Mouse (Mus musculus) neural tube, embryonic 15.5 days (tissue): ENCODE results near the gene Eps15l1. TPM values are rescaled to one million over a fixed set of nuclear protein-coding genes. Genes with fewer than 3 reads are reported as not detected.

Experiments
- ATAC-seq: fragments of 200-750 bp; cut with Nextera tagmentation; 2 replicates; pipeline ENCODE4 v1.8.0; 2017; ENCODE audit warnings: mild to moderate bottlenecking, moderate TSS enrichment, moderate library complexity; ENCODE audit not compliant: low FRiP score
- H3K27ac ChIP-seq: fragments of 300-500 bp; sonication (generic); replicated peaks from 2 replicates; pipeline ENCODE4 v1.5.1; 2015; ENCODE audit warnings: mild to moderate bottlenecking, inconsistent platforms
- H3K27me3 ChIP-seq: fragments of 300-500 bp; sonication (generic); replicated peaks from 2 replicates; pipeline ENCODE4 v1.6.1; 2015; ENCODE audit warnings: inconsistent platforms
- H3K36me3 ChIP-seq: fragments of 300-500 bp; sonication (generic); 2 replicates; pipeline ENCODE4 v1.6.1; 2015; ENCODE audit warnings: inconsistent platforms
- H3K4me1 ChIP-seq: fragments of 300-500 bp; sonication (generic); 2 replicates; pipeline ENCODE4 v1.6.1; 2015; ENCODE audit warnings: inconsistent platforms
- H3K4me2 ChIP-seq: fragments of 300-500 bp; sonication (generic); 2 replicates; pipeline ENCODE4 v1.6.1; 2015; ENCODE audit warnings: inconsistent platforms, mild to moderate bottlenecking, moderate library complexity
- H3K4me3 ChIP-seq: fragments of 300-500 bp; sonication (generic); replicated peaks from 2 replicates; pipeline ENCODE4 v1.5.1; 2015; ENCODE audit warnings: mild to moderate bottlenecking, inconsistent platforms
- H3K9ac ChIP-seq: fragments of 300-500 bp; sonication (generic); replicated peaks from 2 replicates; pipeline ENCODE4 v1.6.1; 2015; ENCODE audit warnings: mild to moderate bottlenecking, inconsistent platforms
- H3K9me3 ChIP-seq: fragments of 300-500 bp; sonication (generic); replicated peaks from 2 replicates; pipeline ENCODE4 v1.6.1; 2016; ENCODE audit warnings: inconsistent platforms
- WGBS: fragments of 180-500 bp; shearing (Covaris S2); methylation state at CpG from one replicate; pipeline ENCODE4 v1.1.7; 2015; ENCODE audit warnings: mixed read lengths; 5-methylcytosine and 5-hydroxymethylcytosine counted together
- microRNA-seq: library from miRNA; unstranded; fragments of <30 nt; microRNA quantifications from one replicate; pipeline ENCODE4, GENCODE M21; 2017
- polyA plus RNA-seq: library from polyadenylated mRNA; unstranded; fragments of >200 nt; fragmentation: Nextera tagmentation; extraction: Ambion mirVana; gene quantifications from 2 replicates; pipeline ENCODE4 v1.2.1, GENCODE M21; 2015

Eps15l1 gene
- polyA plus RNA-seq, 1 experiment from 2014 or later, result 51.5 TPM

DNA sequence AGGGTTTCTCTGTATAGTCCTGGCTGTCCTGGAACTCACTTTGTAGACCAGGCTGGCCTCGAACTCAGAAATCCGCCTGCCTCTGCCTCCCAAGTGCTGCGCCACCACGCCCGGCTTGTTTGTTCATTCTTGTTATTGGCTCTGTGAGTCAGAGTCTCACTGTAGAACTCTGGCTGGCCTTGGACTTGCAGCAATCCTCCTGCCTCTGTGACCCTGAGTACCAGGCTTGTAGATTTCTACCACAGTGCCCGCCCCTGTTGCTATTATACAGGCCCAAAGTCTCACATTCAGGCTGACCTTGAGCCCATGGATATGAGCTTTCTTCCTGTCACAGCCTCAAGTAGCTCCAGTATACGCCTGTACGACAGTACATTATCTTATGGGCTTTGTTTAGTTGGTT, 124.7 kb downstream of the Eps15l1 start:
- Histone ChIP-seq H3K36me3 (no peaks in the 10 kb centered on the region), H3K4me1 (peaks cover 7% of the 10 kb centered on the region; the same call in 1 of the 2 replicates), H3K9me3 (no peaks in the 10 kb centered on the region), H3K27me3 (no peaks in the 10 kb centered on the region), H3K4me3 (no peak overlapping the region), H3K27ac (no peak overlapping the region), H3K4me2 (no peak overlapping the region), H3K9ac (no peak overlapping the region)
- no peak for ATAC-seq
- 95% methylated on average over 8 of the region's 8 CpGs for whole genome bisulfite sequencing

DNA sequence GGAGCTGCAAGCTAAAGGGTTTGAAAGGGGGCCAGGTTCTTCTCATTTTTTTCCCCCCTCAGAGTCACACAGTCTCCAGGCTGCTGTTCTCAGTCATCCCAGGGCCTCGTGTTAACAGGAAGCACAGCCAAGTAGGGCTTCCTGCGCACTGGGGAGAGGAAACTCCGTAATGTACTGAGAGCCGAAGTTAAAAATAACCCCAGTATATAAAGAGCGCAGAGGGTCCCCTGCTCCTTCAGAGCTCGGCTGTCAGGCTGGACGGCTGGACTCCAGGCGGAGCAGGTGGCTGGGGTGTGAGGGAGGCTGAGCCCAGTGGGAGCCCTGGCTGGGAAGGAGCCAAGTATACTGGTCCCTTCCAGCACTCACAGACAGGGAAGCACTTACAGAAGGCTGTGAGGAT, 125.6 kb downstream of the Eps15l1 start:
- 50% methylated on average over 8 of the region's 8 CpGs for WGBS
- H3K4me2 ChIP-seq, result peak overlapping the region; percentile 13; the same call in 1 of the 2 replicates
- H3K36me3 ChIP-seq, result no peaks in the 10 kb centered on the region
- H3K27ac ChIP-seq, result peak overlapping the region; percentile 52
- no peak overlapping the region for H3K9ac ChIP-seq
- peak; percentile 53; the same call in 1 of the 2 replicates for ATAC-seq
- H3K27me3 ChIP-seq, result no peaks in the 10 kb centered on the region
- no peak overlapping the region for H3K4me3 ChIP-seq
- H3K4me1 ChIP-seq, result peaks cover 7% of the 10 kb centered on the region; the same call in 1 of the 2 replicates
- no peaks in the 10 kb centered on the region for H3K9me3 ChIP-seq

DNA sequence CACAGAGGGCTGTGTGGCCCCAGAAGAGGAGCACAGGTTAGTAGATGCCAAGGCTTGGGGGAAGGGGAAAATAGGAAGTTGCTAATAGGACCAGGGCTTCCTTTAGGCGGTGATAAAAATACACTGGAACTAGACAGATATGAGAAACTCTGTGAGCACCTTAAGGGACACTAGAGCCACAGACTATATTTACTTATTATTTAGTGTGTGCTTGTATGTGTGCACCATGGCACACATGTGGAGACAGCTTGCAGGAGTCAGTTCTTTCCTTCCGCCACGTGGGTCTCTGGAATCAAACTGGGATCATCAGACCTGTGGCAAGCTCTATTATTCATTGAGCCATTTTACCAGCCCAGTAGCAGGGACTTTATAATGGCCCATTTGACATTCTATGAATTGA, 126.1 kb downstream of the Eps15l1 start:
- Histone ChIP-seq H3K4me2 (no peak overlapping the region), H3K27me3 (no peaks in the 10 kb centered on the region), H3K27ac (peak overlapping the region; percentile 52), H3K36me3 (no peaks in the 10 kb centered on the region), H3K4me3 (no peak overlapping the region), H3K9ac (no peak overlapping the region), H3K9me3 (no peaks in the 10 kb centered on the region), H3K4me1 (peaks cover 7% of the 10 kb centered on the region; the same call in 1 of the 2 replicates)
- ATAC-seq, result no peak
- WGBS, result 72% methylated on average over 3 of the region's 3 CpGs

DNA sequence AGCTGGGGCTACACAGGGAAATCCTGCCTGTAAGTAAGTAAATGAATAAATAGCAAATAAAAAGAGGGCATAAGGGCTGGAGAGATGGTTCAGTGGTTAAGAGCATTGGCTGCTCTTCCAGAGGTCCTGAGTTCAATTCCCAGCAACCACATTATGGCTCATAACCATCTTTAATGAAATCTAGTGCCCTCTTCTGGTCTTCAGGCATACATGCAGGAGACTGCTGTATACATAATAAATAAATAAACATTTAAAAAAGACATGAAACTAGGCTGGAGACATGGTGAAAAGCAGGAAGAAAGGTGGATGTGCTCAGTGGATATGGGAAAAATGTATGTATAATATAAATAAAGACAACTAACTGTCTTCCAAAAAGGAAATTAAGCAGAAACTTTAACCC, 128.0 kb downstream of the Eps15l1 start:
- H3K4me3 ChIP-seq, result no peak overlapping the region
- H3K9me3 ChIP-seq, result no peaks in the 10 kb centered on the region
- H3K36me3 ChIP-seq, result no peaks in the 10 kb centered on the region
- H3K27me3 ChIP-seq, result no peaks in the 10 kb centered on the region
- no peak for ATAC-seq
- H3K27ac ChIP-seq, result no peak overlapping the region
- no peak overlapping the region for H3K4me2 ChIP-seq
- peaks cover 7% of the 10 kb centered on the region; the same call in 1 of the 2 replicates for H3K4me1 ChIP-seq
- no peak overlapping the region for H3K9ac ChIP-seq

DNA sequence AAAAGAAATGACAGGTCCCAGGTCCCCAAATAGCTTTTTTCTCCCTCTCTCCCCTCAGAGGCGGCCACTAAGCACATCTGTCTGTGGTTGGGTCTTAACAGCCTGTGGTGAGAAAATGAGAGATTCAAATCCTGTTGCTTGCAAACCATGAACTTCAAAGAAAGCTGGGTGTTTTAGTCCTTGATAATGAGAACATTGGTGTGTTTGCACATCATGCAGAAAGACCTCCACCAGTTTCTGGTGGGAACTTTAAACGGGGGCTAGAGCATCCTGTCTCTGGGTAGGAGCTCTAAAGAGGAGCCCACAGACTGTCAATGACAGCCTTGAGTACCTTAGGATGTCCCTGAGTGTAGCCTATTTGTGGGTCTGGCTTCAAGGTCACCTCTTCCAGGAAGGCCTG, 130.2 kb downstream of the Eps15l1 start:
- no peak overlapping the region for H3K9ac ChIP-seq
- peaks cover 7% of the 10 kb centered on the region; the same call in 1 of the 2 replicates for H3K4me1 ChIP-seq
- no peaks in the 10 kb centered on the region for H3K9me3 ChIP-seq
- no peak overlapping the region for H3K27ac ChIP-seq
- no peak overlapping the region for H3K4me3 ChIP-seq
- H3K4me2 ChIP-seq, result no peak overlapping the region
- ATAC-seq, result no peak
- no peaks in the 10 kb centered on the region for H3K27me3 ChIP-seq
- no peaks in the 10 kb centered on the region for H3K36me3 ChIP-seq
- WGBS, result 83% methylated on average over 2 of the region's 2 CpGs

Small RNA genes lying within 50 kb of the gene (microRNA-seq; reads per million reads assigned to microRNA genes)
- gene Mir7068, result 1.2 reads per million

Other genes starting within 250 kb of the Eps15l1 start
- 0.70 TPM in 1 of 2 replicates, not detected in the other for gene Hsh2d, start 231.8 kb downstream of the Eps15l1 start, polyA plus RNA-seq
- not detected in 2 replicates for gene Cib3, start 208.6 kb downstream of the Eps15l1 start, polyA plus RNA-seq
- gene Gm11034, start 207.8 kb downstream of the Eps15l1 start, polyA plus RNA-seq, result not detected in 2 replicates
- 78.7 and 86.4 TPM in 2 replicates for gene Fam32a, start 201.7 kb downstream of the Eps15l1 start, polyA plus RNA-seq
- gene Ap1m1, start 181.4 kb downstream of the Eps15l1 start, polyA plus RNA-seq, result 235 and 249 TPM in 2 replicates
- 10.9 and 13.0 TPM in 2 replicates for gene Gm10282, start 116.2 kb downstream of the Eps15l1 start, polyA plus RNA-seq
- gene Klf2, start 102.4 kb downstream of the Eps15l1 start, polyA plus RNA-seq, result 6.7 and 7.9 TPM in 2 replicates
- gene Calr3, start 22.4 kb upstream of the Eps15l1 start, polyA plus RNA-seq, result 0.99 and 1.3 TPM in 2 replicates
- gene 1700030K09Rik, start 22.4 kb upstream of the Eps15l1 start, polyA plus RNA-seq, result 16.3 and 17.0 TPM in 2 replicates
- 41.2 and 52.0 TPM in 2 replicates for gene Cherp, start 53.8 kb upstream of the Eps15l1 start, polyA plus RNA-seq
- gene Slc35e1, start 71.2 kb upstream of the Eps15l1 start, polyA plus RNA-seq, result 14.8 and 15.1 TPM in 2 replicates
- gene Med26, start 126.8 kb upstream of the Eps15l1 start, polyA plus RNA-seq, result 14.5 and 15.7 TPM in 2 replicates
- gene Smim7, start 149.6 kb upstream of the Eps15l1 start, polyA plus RNA-seq, result 121 and 124 TPM in 2 replicates
- 36.2 and 38.1 TPM in 2 replicates for gene Tmem38a, start 150.6 kb upstream of the Eps15l1 start, polyA plus RNA-seq
- 2.9 and 3.2 TPM in 2 replicates for gene Nwd1, start 225.3 kb upstream of the Eps15l1 start, polyA plus RNA-seq